Mouse (Mus musculus) lung, postnatal 25 days (tissue): ENCODE results near the gene Mrps34.
"Not testable (repeated sequence)": the region's sequence is repeated elsewhere in the genome, so short reads cannot be mapped to it uniquely, and the experiment has no call there.

ENCODE experiments used
- DNase-seq: peaks from one replicate; pipeline ENCODE4 v3.0.0; 2022; ENCODE audit warnings: low spot score

Mrps34 gene

DNA sequence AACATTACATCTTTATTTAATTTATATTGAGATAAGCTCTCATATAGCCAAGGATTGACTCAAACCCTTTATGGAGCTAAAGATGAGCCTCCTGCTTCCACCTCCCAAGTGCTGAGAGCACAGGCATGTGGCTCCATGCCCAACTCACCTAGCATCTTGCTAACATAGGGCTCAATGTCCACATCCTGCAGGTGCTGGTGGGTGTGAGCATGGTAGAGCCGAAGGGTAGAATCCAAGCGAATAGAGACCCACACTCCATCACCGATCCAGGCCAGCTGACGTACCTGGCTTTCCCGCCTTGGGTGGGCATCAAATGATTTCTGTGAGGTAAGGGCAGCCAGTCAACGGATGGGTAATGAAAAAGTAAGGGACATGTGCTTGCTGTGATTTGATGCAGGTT is 5.1 kb downstream of the Mrps34 start:
- no peak for DNase-seq

GRCm38 (mm10) chr17:24902124-24902523 is 7.2 kb downstream of the Mrps34 start:
- no peak for DNase-seq

DNA sequence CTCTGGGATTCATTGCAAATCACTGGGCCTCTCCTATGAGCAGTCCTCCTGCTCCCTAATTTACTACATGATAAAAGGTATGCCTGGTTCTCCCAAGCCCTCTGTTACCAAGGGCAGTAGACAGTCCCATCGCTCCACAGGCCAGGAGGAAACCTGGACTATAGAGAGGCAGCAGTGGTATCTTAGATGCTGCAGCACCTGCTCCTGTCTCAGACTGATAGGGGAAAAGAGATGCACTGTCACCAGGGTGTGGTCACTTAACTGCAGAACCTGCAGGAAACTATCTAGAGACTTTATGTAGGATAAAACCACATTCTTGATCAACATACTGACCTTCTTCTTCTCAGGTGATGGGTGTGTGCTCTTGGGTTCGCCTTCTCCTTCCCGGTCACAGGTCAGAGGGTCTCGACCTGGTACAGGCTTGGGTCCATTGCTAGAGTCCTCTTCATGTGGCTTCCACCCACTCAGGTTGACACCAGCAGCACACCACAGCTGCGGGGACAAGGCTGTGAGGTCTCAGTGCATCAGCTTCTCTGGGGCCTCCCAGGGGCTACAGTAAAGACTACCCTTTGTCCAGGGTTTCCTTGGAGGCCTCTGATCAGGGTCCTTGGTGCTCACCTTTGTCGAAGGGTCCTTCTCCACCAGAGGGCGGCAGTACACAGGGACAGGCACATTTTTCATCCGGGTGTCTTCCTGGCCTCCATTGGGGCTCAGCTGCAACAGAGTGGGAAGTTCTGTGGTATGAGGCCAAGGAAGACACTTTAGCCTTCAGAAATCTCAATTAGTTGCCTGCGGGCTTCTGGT is 8.0 kb downstream of the Mrps34 start:
- no peak for DNase-seq

DNA sequence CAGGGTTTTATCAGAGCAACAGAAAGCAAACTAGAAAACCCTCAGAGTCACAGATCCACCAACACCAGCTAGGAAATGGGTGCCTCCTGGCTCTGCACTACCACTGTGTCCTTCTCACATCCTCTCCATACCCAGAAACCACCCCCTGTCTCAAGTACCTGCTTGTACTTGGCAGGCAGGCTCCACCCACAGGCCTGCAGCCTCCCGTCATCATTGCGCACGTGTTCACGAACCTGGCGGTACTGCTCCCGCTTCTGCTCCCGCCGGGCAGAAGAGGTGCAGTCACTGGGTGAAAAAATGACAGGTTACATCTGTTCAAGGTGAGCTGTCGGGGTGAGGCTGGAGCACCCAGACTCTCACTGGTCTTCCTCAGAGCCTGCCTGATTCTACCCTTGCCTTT is 8.9 kb downstream of the Mrps34 start:
- no peak for DNase-seq

- no peak for DNase-seq
Observed at GRCm38 (mm10) chr17:24907591-24907990, 12.7 kb downstream of the Mrps34 start.

GRCm38 (mm10) chr17:24913984-24914383 is 19.1 kb downstream of the Mrps34 start:
- DNase-seq: no peak

GRCm38 (mm10) chr17:24923246-24923645 is 28.3 kb downstream of the Mrps34 start:
- DNase-seq: no peak

DNA sequence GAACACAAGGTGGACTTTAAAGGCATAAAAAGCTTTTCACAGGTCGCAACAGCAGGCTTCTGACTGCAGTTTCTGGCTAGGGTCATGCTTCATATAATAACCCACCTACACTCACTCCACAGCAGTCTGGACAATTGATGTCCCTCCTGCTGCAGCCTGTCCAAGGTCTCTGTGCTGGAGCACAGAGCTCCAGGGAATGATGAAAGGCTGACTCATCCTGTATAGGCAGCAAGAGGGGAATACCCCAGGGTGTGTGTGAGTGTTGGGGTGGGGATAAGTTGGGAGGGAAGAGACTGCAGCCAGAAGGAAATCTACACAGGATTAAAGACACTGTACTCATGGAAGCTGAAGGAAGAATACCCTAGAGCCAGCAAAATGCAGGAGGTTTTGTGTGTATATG is 34.6 kb downstream of the Mrps34 start:
- DNase-seq: no peak

GRCm38 (mm10) chr17:24932431-24932830 is 37.5 kb downstream of the Mrps34 start:
- DNase-seq: no peak

- no peak for DNase-seq
Observed at GRCm38 (mm10) chr17:24933163-24933562, 38.2 kb downstream of the Mrps34 start.

DNA sequence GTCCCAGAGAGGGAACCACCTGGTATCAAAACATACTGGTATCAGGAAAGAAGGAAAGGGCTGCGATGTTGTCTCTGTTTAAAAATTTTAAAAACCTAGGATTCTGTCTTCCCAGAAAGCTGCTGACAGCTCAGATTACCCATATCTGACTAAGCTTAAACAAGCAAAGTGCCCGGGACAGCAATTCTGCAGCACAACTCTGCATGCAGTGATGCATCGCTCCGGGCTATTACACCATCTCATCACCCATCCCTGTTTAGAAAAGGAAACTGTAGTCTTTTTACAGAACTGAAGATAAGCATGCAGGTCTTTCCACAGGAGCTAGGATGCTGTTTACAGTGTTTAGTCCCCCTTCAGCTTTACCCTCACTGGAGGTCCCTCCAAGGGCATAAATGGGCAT is 40.0 kb downstream of the Mrps34 start:
- no peak for DNase-seq

GRCm38 (mm10) chr17:24935666-24936065 is 40.8 kb downstream of the Mrps34 start:
- no peak for DNase-seq

DNA sequence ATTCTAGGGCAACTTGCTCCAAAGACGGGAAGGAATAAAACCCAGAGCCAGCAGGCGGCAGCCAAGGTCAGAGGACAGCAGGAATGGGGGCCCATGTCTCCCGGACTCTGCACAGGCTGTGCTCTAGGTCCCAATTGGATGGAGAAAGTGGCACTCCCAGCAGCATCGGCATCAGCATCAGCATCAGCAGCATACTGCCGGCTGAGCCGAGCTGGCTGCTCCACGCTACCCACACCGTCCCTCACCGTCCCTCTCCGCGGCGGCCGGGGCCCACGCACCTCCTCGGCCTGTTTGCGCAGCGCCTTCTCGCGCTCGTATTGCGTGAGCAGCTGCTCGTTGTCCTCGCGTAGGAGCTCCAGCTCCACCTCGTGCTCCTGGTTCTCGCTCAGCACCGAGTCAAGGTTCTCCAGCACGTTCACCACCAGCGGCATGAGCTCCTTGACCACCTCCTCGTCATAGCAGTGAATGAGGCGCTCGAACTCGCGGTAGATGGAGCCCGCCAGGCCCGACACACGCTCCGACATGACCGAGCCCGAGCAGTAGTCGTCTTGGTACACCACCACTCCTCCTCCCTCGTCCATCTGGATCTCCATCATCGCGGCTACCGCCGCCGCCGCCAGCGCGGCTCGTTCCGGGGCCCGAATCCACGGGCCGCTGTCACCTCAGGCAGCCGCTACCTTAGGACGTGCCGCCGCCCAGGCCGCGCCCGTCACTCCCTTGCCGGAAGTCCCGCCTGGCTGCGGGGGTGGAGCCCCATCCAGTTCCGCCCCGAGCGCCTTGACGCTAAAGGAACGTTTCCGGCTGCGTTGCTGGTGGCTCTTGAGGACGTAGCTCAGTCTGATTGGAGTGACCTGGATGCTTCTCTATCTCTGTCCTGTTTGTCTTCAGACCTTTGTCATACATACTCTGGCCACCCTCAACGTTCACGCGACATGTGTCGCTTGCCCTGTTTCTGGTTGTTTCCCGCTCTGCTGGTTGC is 41.6 kb downstream of the Mrps34 start, which contains the start of gene Mapk8ip3:
Gene Mapk8ip3 (minus strand): TSS at position 719 of the 979 bp plus-strand sequence.
- DNase-seq: peak; percentile 95

DNA sequence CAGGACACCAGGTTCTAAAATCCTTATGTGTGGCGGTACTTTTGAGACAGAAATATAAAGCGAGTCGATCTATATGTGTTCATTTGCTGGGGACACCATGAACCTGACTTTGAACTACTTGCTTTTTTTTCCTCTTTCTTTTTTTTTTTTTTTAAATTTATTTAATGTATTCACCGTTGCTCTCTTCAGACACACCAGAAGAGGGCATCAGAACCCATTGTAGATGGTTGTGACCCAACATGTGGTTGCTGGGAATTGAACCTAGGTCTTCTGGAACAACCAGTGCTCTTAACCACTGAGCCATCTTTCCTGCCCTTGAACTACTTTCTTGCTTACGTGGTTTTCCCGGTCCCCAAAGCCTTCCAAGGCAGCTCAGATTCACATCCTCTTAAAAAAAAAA is 42.4 kb downstream of the Mrps34 start:
- DNase-seq: no peak

DNA sequence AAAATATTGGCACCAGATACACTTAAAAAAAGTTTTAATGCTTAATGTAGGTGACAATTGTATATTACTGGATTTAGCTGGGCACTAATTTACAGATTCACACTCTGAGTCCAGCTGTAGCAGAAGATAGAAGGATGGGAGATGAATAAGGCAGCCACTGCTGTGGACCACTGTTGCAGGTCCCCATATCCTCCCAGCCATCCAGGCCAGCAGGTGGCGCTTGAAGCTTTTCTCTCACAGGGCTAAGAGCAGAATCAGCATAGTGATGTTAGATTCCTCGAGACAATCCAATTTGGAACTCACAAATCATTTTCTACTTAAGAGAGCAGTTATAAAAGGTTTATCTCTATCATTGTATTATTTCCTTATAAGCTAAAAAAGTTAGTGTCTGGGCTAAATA is 47.5 kb downstream of the Mrps34 start:
- DNase-seq: peak; percentile 50

DNA sequence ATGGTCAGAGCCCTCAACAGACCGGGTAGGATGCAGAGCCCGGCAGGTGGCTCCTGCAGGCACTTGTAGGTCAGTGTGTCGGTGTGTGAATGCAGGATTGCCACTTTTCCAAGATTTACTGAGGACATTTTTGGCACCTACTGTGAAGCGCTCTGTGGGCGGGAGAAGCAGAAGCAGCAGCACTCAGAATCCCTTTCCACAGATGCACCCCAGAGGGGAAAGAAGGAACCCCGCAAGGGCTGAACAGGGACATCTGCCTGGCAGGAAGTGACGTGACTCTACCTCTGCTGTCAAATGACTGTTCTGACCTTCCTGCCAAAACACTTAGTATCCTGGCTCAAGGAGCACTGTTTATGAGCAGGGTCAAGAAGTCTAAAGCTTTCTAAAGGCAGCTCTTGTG is 48.1 kb downstream of the Mrps34 start:
- no peak for DNase-seq

- not testable (repeated sequence) for DNase-seq
Observed at GRCm38 (mm10) chr17:24943589-24943988, 48.7 kb downstream of the Mrps34 start.
